Mouse (Mus musculus): Measurements from ENCODE around the gene Rab25. TPM values are rescaled to one million over a fixed set of nuclear protein-coding genes. Genes with fewer than 3 reads are reported as not detected.
A peak's percentile ranks its signal among the peaks of the same experiment; 100 is the strongest.

Rab25 gene
- polyA plus RNA-seq, 1 experiment from 2014 or later = 36.4 TPM

DNA sequence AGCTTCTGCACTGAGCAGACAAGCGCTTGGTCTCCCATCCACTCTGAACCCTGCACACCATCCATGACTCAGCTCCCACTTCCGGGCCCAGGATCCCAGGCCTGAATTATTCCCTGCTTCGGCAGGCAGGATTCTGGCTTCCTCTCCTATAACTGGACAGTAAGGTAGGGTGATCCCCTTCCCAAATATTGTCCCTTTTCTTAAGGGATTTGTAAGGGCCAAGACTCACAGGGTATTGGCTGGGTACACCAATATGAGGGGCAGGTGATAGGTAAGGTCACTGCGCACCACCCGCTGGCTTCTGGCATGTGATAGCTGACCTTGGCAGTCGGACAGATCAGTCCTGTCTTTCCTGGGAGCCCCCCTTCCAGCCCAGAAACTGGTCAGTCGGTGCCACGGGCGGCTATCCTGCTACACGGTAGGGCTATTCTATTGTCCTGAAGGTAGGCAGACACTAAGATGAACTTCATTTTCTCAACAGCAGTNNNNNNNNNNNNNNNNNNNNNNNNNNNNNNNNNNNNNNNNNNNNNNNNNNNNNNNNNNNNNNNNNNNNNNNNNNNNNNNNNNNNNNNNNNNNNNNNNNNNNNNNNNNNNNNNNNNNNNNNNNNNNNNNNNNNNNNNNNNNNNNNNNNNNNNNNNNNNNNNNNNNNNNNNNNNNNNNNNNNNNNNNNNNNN, 52.2 kb downstream of the Rab25 start:
- Histone ChIP-seq H3K4me2 (no peak overlapping the region), H3K4me3 (no peak overlapping the region), H3K27me3 (no peaks in the 10 kb centered on the region), H3K4me1 (peaks cover 41% of the 10 kb centered on the region), H3K9me3 (no peaks in the 10 kb centered on the region), H3K9ac (no peak overlapping the region), H3K27ac (peak overlapping the region; percentile 94; the same call in 1 of the 2 replicates), H3K36me3 (0 out of 2 replicates have a peak, but pooled peaks cover 5% of the 10 kb centered on the region)
- ATAC-seq (ENCODE audit: borderline replicate concordance, extremely low read depth, low FRiP score, low TSS enrichment) = no peak
- 76% methylated on average over 10 of the region's 10 CpGs for WGBS

- Histone ChIP-seq H3K27ac (peak overlapping the region; percentile 94), H3K9ac (0 out of 2 replicates have a peak overlapping the region, but pooled peaks have one; percentile 11), H3K36me3 (0 out of 2 replicates have a peak, but pooled peaks cover 3% of the 10 kb centered on the region), H3K4me1 (peaks cover 45% of the 10 kb centered on the region), H3K4me2 (no peak overlapping the region), H3K9me3 (no peaks in the 10 kb centered on the region), H3K27me3 (no peaks in the 10 kb centered on the region), H3K4me3 (no peak overlapping the region)
- no peak for ATAC-seq (ENCODE audit: borderline replicate concordance, extremely low read depth, low FRiP score, low TSS enrichment)
- 44% methylated on average over 9 of the region's 9 CpGs for WGBS
Observed at GRCm38 (mm10) chr3:88494836-88495628, 53.1 kb downstream of the Rab25 start.

DNA sequence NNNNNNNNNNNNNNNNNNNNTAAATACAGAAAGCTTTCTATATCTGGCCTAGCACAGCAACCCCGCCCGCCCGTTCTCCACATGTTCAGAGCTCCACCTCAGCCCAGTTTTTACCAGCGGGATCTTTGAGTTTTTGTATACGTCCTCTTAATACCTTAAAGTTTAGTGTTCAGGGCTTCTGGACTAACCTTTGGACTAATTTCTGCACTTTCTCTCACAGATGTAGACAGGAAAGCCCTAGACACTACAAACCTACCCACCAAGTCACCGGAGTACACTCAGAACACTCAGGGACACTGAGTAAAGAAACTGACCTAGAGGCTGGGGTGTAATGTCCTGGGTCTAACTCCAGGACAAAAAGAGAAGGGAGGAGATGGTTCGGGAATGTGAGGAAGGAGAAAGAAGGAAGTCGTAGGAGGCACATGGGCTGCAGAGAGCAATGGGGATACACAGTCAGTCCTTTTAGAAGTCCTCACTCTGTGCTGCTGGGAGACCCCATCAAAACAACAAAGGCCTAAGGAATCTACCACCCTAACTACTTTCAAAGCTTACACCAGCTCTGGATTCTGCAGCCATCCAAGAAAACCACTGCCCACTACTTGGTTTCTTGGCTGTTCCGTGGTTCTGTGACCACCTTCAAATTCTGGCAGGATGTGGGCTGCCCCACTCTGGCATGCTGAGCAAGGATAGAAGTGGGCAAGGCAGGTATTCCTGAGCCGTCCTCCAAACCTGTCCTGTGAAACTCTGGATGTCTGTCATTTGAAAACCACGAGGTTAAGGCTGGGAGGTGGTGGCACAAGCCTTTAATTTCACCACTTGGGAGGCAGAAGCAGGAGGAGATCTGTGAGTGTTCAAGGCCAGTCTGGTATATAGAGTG, 54.2 kb downstream of the Rab25 start:
- WGBS = 68% methylated on average over 11 of the region's 11 CpGs
- H3K4me3 ChIP-seq = peak overlapping the region; percentile 48; the same call in 1 of the 2 replicates
- 0 out of 2 replicates have a peak overlapping the region, but pooled peaks have one; percentile 54 for H3K9ac ChIP-seq
- no peak for ATAC-seq (ENCODE audit: borderline replicate concordance, extremely low read depth, low FRiP score, low TSS enrichment)
- 0 out of 2 replicates have a peak, but pooled peaks cover 2% of the 10 kb centered on the region for H3K36me3 ChIP-seq
- peaks cover 54% of the 10 kb centered on the region for H3K4me1 ChIP-seq
- no peaks in the 10 kb centered on the region for H3K9me3 ChIP-seq
- H3K27ac ChIP-seq = peak overlapping the region; percentile 94
- H3K27me3 ChIP-seq = no peaks in the 10 kb centered on the region
- peak overlapping the region; percentile 93 for H3K4me2 ChIP-seq

MicroRNA genes within 50 kb of the gene (microRNA counts, 519-probe panel; counts per million panel counts)
- microRNA mmu-miR-1905 = 19.7 counts per million

Small RNA genes within 50 kb of the gene (microRNA-seq; reads per million reads assigned to microRNA genes)
- not detected for gene Mir1905

Other genes with a start within 250 kb of the Rab25 start
- gene Glmp, start 223.3 kb downstream of the Rab25 start, polyA plus RNA-seq (2015; fragmentation: Nextera tagmentation; extraction: Ambion mirVana) = 192 and 203 TPM in 2 replicates
- gene Tmem79, start 212.2 kb downstream of the Rab25 start, polyA plus RNA-seq (2015; fragmentation: Nextera tagmentation; extraction: Ambion mirVana) = 7.5 and 9.5 TPM in 2 replicates
- gene Smg5, start 212.0 kb downstream of the Rab25 start, polyA plus RNA-seq (2015; fragmentation: Nextera tagmentation; extraction: Ambion mirVana) = 49.4 and 53.1 TPM in 2 replicates
- 9.5 and 10.1 TPM in 2 replicates for gene Paqr6, start 183.7 kb downstream of the Rab25 start, polyA plus RNA-seq (2015; fragmentation: Nextera tagmentation; extraction: Ambion mirVana)
- not detected in 2 replicates for gene Bglap3, start 175.6 kb downstream of the Rab25 start, polyA plus RNA-seq (2015; fragmentation: Nextera tagmentation; extraction: Ambion mirVana)
- gene Bglap2, start 169.6 kb downstream of the Rab25 start, polyA plus RNA-seq (2015; fragmentation: Nextera tagmentation; extraction: Ambion mirVana) = not detected in 2 replicates
- 0.53 TPM in 1 of 2 replicates, not detected in the other for gene Bglap, start 163.8 kb downstream of the Rab25 start, polyA plus RNA-seq (2015; fragmentation: Nextera tagmentation; extraction: Ambion mirVana)
- gene Pmf1, start 138.0 kb downstream of the Rab25 start, polyA plus RNA-seq (2015; fragmentation: Nextera tagmentation; extraction: Ambion mirVana) = 158 and 164 TPM in 2 replicates
- 13.9 and 14.8 TPM in 2 replicates for gene Slc25a44, start 123.2 kb downstream of the Rab25 start, polyA plus RNA-seq (2015; fragmentation: Nextera tagmentation; extraction: Ambion mirVana)
- gene Sema4a, start 87.1 kb downstream of the Rab25 start, polyA plus RNA-seq (2015; fragmentation: Nextera tagmentation; extraction: Ambion mirVana) = 4.5 and 5.3 TPM in 2 replicates
- gene Lmna, start 38.3 kb downstream of the Rab25 start, polyA plus RNA-seq (2015; fragmentation: Nextera tagmentation; extraction: Ambion mirVana) = 111 and 121 TPM in 2 replicates
- 15.8 and 16.8 TPM in 2 replicates for gene Mex3a, start 15.9 kb downstream of the Rab25 start, polyA plus RNA-seq (2015; fragmentation: Nextera tagmentation; extraction: Ambion mirVana)
- gene Lamtor2, start 4.8 kb upstream of the Rab25 start, polyA plus RNA-seq (2015; fragmentation: Nextera tagmentation; extraction: Ambion mirVana) = 165 and 178 TPM in 2 replicates
- gene Ubqln4, start 5.5 kb upstream of the Rab25 start, polyA plus RNA-seq (2015; fragmentation: Nextera tagmentation; extraction: Ambion mirVana) = 46.4 and 49.4 TPM in 2 replicates
- 290 and 301 TPM in 2 replicates for gene Ssr2, start 27.6 kb upstream of the Rab25 start, polyA plus RNA-seq (2015; fragmentation: Nextera tagmentation; extraction: Ambion mirVana)
- 105 and 116 TPM in 2 replicates for gene Arhgef2, start 57.7 kb upstream of the Rab25 start, polyA plus RNA-seq (2015; fragmentation: Nextera tagmentation; extraction: Ambion mirVana)
- gene Rxfp4, start 104.8 kb upstream of the Rab25 start, polyA plus RNA-seq (2015; fragmentation: Nextera tagmentation; extraction: Ambion mirVana) = not detected in 2 replicates
- gene Khdc4, start 137.5 kb upstream of the Rab25 start, polyA plus RNA-seq (2015; fragmentation: Nextera tagmentation; extraction: Ambion mirVana) = 90.7 and 93.1 TPM in 2 replicates
- gene Rit1, start 168.5 kb upstream of the Rab25 start, polyA plus RNA-seq (2015; fragmentation: Nextera tagmentation; extraction: Ambion mirVana) = 58.3 and 62.8 TPM in 2 replicates
- gene Syt11, start 226.9 kb upstream of the Rab25 start, polyA plus RNA-seq (2015; fragmentation: Nextera tagmentation; extraction: Ambion mirVana) = 7.5 and 7.7 TPM in 2 replicates

Data from lung, embryonic 15.5 days (tissue).